Mouse (Mus musculus): ENCODE measurements at regions not wholly inside any gene's neighbourhood (a gene's known extent, or its start where the extent isn't known, plus 50 kb on each side); places are given as distances from the start of the nearest gene placed in this dataset.

- Histone ChIP-seq H3K9me3 (no peaks in the 10 kb centered on the region), H3K9ac (0 out of 2 replicates have a peak overlapping the region, but pooled peaks have one; percentile 4), H3K4me1 (replicated peaks) (peaks cover 27% of the 10 kb centered on the region), H3K4me3 (no peak overlapping the region), H3K4me2 (0 out of 2 replicates have a peak overlapping the region, but pooled peaks have one; percentile 5), H3K27me3 (no peaks in the 10 kb centered on the region), H3K27ac (replicated peaks) (peak overlapping the region; percentile 67), H3K36me3 (no peaks in the 10 kb centered on the region)
- ATAC-seq (ENCODE audit: low FRiP score, low read depth): 0 out of 2 replicates have a peak, but pooled peaks have one; percentile 38
- 11% methylated on average over 7 of the region's 7 CpGs for WGBS
Measured at GRCm38 (mm10) chr11:57583636-57584277, 61.5 kb upstream of the Galnt10 start.

GRCm38 (mm10) chr11:57585646-57586045, 59.6 kb upstream of the Galnt10 start:
- Histone ChIP-seq H3K9me3 (no peaks in the 10 kb centered on the region), H3K36me3 (no peaks in the 10 kb centered on the region), H3K4me3 (no peak overlapping the region), H3K27me3 (no peaks in the 10 kb centered on the region), H3K9ac (no peak overlapping the region), H3K4me2 (no peak overlapping the region), H3K27ac (replicated peaks) (no peak overlapping the region), H3K4me1 (replicated peaks) (peaks cover 27% of the 10 kb centered on the region)
- ATAC-seq (ENCODE audit: low FRiP score, low read depth): no peak
- WGBS: 82% methylated on average over 3 of the region's 3 CpGs

- Histone ChIP-seq H3K4me2 (no peak overlapping the region), H3K36me3 (no peaks in the 10 kb centered on the region), H3K9ac (no peak overlapping the region), H3K4me1 (replicated peaks) (peaks cover 7% of the 10 kb centered on the region), H3K9me3 (no peaks in the 10 kb centered on the region), H3K4me3 (no peak overlapping the region), H3K27ac (replicated peaks) (no peak overlapping the region), H3K27me3 (no peaks in the 10 kb centered on the region)
- ATAC-seq (ENCODE audit: low FRiP score, low read depth): no peak
- 95% methylated on average over 7 of the region's 7 CpGs for WGBS
Measured at GRCm38 (mm10) chr11:57592228-57592748, 53.0 kb upstream of the Galnt10 start.

All from hindbrain, embryonic 15.5 days (tissue).